In genomic region chr11:36153011-36153410, GRCm38 (mm10) we compare ENCODE assay signal across 10 mouse cellular contexts.
A peak's percentile ranks its signal among the peaks of the same experiment; 100 is the strongest.
DNase-seq lines count a peak whose midpoint lies in the region; ATAC-seq and TF ChIP-seq lines count a peak whose summit lies in the region.
"Had no signal": no experiment of that assay in that cellular context is flagged by ENCODE, and none has a peak within 500 bp of the region (broad histone marks: within the 10 kb centered on the region; RNA-seq: fewer than 3 reads in every experiment).

No protein-coding gene starts in this region.

- no peak overlapping the region for H3K9ac ChIP-seq in hindbrain, embryonic 13.5 days
- no peak overlapping the region for H3K9ac ChIP-seq in hindbrain, embryonic 12.5 days
- H3K9ac ChIP-seq in MEL (ENCODE audit: control insufficient read depth, low read depth, low read length, poor library complexity, severe bottlenecking), result no peak overlapping the region
- no peak overlapping the region for H3K9ac ChIP-seq in limb, embryonic 13.5 days
- H3K9ac ChIP-seq: liver, embryonic 15.5 days had no signal

- no peaks in the 10 kb centered on the region for H3K9me3 ChIP-seq in hindbrain, embryonic 13.5 days
- H3K9me3 ChIP-seq in hindbrain, embryonic 12.5 days (replicated peaks), result no peaks in the 10 kb centered on the region
- no peaks in the 10 kb centered on the region for H3K9me3 ChIP-seq in MEL (replicated peaks; ENCODE audit: insufficient read depth, low read length)
- H3K9me3 ChIP-seq in limb, embryonic 13.5 days, result no peaks in the 10 kb centered on the region
- H3K9me3 ChIP-seq: liver, embryonic 15.5 days had no signal

- WGBS in hindbrain, embryonic 13.5 days, result 32% methylated on average over 9 of the region's 9 CpGs
- 22% methylated on average over 9 of the region's 9 CpGs for WGBS in hindbrain, embryonic 12.5 days
- 18% methylated on average over 9 of the region's 9 CpGs for WGBS in limb, embryonic 13.5 days

- H3K27ac ChIP-seq in hindbrain, embryonic 13.5 days, result peak overlapping the region; percentile 69; the same call in 1 of the 2 replicates
- H3K27ac ChIP-seq in hindbrain, embryonic 12.5 days, result no peak overlapping the region
- H3K27ac ChIP-seq in MEL (ENCODE audit: control insufficient read depth, low read depth, low read length), result no peak overlapping the region
- H3K27ac ChIP-seq in limb, embryonic 13.5 days, result no peak overlapping the region
- H3K27ac ChIP-seq: kidney, postnatal 0 days; liver, embryonic 15.5 days had no signal

- DNase-seq in ES-CJ7 (ENCODE audit: low read depth, low spot score), result peak; percentile 23
- peak; percentile 26 for DNase-seq in MEL (ENCODE audit: low read depth, low spot score)
- DNase-seq in gastrocnemius, postnatal 25 days, result no peak
- DNase-seq in gastrocnemius, postnatal 10 days, result no peak
- DNase-seq in adrenal gland, postnatal 4 days (ENCODE audit: low spot score in 2 of 2), result no peak

- H3K4me2 ChIP-seq in hindbrain, embryonic 13.5 days, result no peak overlapping the region
- H3K4me2 ChIP-seq in hindbrain, embryonic 12.5 days (replicated peaks), result no peak overlapping the region
- H3K4me2 ChIP-seq in limb, embryonic 13.5 days (replicated peaks), result peak overlapping the region; percentile 44
- H3K4me2 ChIP-seq: liver, embryonic 15.5 days had no signal

- H3K36me3 ChIP-seq in hindbrain, embryonic 13.5 days, result no peaks in the 10 kb centered on the region
- no peaks in the 10 kb centered on the region for H3K36me3 ChIP-seq in hindbrain, embryonic 12.5 days
- peaks cover 0 to 12% of the 10 kb centered on the region in 2 experiments; a peak in 2 of 4 replicates for H3K36me3 ChIP-seq in MEL (ENCODE audit: control insufficient read depth in 1 of 2, insufficient read depth in 2 of 2, low read length in 2 of 2)
- no peaks in the 10 kb centered on the region for H3K36me3 ChIP-seq in limb, embryonic 13.5 days
- H3K36me3 ChIP-seq: liver, embryonic 15.5 days had no signal

- TF ChIP-seq POLR2A in MEL (IDR thresholded peaks at IDR 0.05; ENCODE audit: control insufficient read depth in 1 of 2, insufficient read depth in 1 of 2, low read depth in 1 of 2, low read length in 2 of 2, poor library complexity in 1 of 2), result no peak

- no peak for TF ChIP-seq CTCF in MEL (IDR thresholded peaks at IDR 0.05 in 2 of 3, conservative IDR thresholded peaks at IDR 0.05 in 1 of 3; ENCODE audit: control insufficient read depth in 1 of 3, insufficient read depth in 1 of 3, low read depth in 2 of 3, low read length in 3 of 3, poor library complexity in 1 of 3, severe bottlenecking in 1 of 3)

- no peak overlapping the region for H3K4me3 ChIP-seq in hindbrain, embryonic 13.5 days
- H3K4me3 ChIP-seq in hindbrain, embryonic 12.5 days, result no peak overlapping the region
- H3K4me3 ChIP-seq in MEL (ENCODE audit: control insufficient read depth in 1 of 2, insufficient read depth in 1 of 2, low read depth in 2 of 2, low read length in 2 of 2), result no peak overlapping the region
- no peak overlapping the region for H3K4me3 ChIP-seq in limb, embryonic 13.5 days
- H3K4me3 ChIP-seq: liver, embryonic 15.5 days had no signal

- no peak for TF ChIP-seq EP300 in MEL (IDR thresholded peaks at IDR 0.05; ENCODE audit: low read depth in 1 of 2, low read length in 2 of 2)

- no peak for ATAC-seq in hindbrain, embryonic 13.5 days (ENCODE audit: low FRiP score)
- ATAC-seq in hindbrain, embryonic 12.5 days (ENCODE audit: low FRiP score), result no peak
- ATAC-seq in limb, embryonic 13.5 days (ENCODE audit: low FRiP score, low read depth), result no peak

- no peaks in the 10 kb centered on the region for H3K79me2 ChIP-seq in MEL (ENCODE audit: control insufficient read depth, insufficient read depth, low read length, poor library complexity)

- peaks cover 22% of the 10 kb centered on the region for H3K4me1 ChIP-seq in hindbrain, embryonic 13.5 days (replicated peaks)
- peaks cover 10% of the 10 kb centered on the region for H3K4me1 ChIP-seq in hindbrain, embryonic 12.5 days
- H3K4me1 ChIP-seq in MEL (ENCODE audit: control insufficient read depth in 1 of 2, insufficient read depth in 2 of 2, low read length in 2 of 2), result peaks cover 3 to 13% of the 10 kb centered on the region in 2 experiments
- peaks cover 11% of the 10 kb centered on the region for H3K4me1 ChIP-seq in limb, embryonic 13.5 days
- H3K4me1 ChIP-seq: liver, embryonic 15.5 days had no signal

- no peak for TF ChIP-seq RAD21 in MEL (IDR thresholded peaks at IDR 0.05; ENCODE audit: low read depth, low read length)

- H3K27me3 ChIP-seq in hindbrain, embryonic 13.5 days, result no peaks in the 10 kb centered on the region
- H3K27me3 ChIP-seq in hindbrain, embryonic 12.5 days, result no peaks in the 10 kb centered on the region
- H3K27me3 ChIP-seq in MEL (ENCODE audit: control insufficient read depth in 1 of 2, insufficient read depth in 2 of 2, low read length in 2 of 2), result no peaks in the 10 kb centered on the region; a peak in 1 of 4 replicates
- peaks cover 10% of the 10 kb centered on the region; the same call in 1 of the 2 replicates for H3K27me3 ChIP-seq in limb, embryonic 13.5 days
- H3K27me3 ChIP-seq: liver, embryonic 15.5 days had no signal

TF ChIP-seq in MEL, 35 proteins besides CTCF, POLR2A, EP300 and RAD21:
- TF ChIP-seq TAL1 (IDR thresholded peaks at IDR 0.05; ENCODE audit: low read length) (no peak), E2F4 (IDR thresholded peaks at IDR 0.05; ENCODE audit: borderline replicate concordance, low read depth, low read length) (no peak), TBP (IDR thresholded peaks at IDR 0.05; ENCODE audit: low read depth, low read length) (no peak), NELFE (IDR thresholded peaks at IDR 0.05; ENCODE audit: low read depth, low read length) (no peak), KAT2A (conservative IDR thresholded peaks at IDR 0.05; ENCODE audit: low read depth, low read length) (no peak), ZMIZ1 (IDR thresholded peaks at IDR 0.05; ENCODE audit: low read depth, low read length) (no peak), ZNF384 (IDR thresholded peaks at IDR 0.05; ENCODE audit: low read depth, low read length) (peak; percentile 48; the same call in 1 of the 2 replicates)

Comparison
In these comparisons a context has a peak if more than half of its experiments do, and no peak if none do; other contexts are left out.
1. DNase-seq: peak in ES-CJ7 (single experiment) and MEL (single experiment); none in gastrocnemius, postnatal 25 days (single experiment), gastrocnemius, postnatal 10 days (single experiment) and adrenal gland, postnatal 4 days (0 of 2).